Mouse (Mus musculus) heart, embryonic 13.5 days (tissue): ENCODE measurements around the gene Wdfy1. TPM values are rescaled to one million over a fixed set of nuclear protein-coding genes. Genes with fewer than 3 reads are reported as not detected.

Experiments
- ATAC-seq: fragments of 200-750 bp; cut with Nextera tagmentation; 2 replicates; pipeline ENCODE4 v1.8.0; 2017; ENCODE audit warnings: moderate TSS enrichment; ENCODE audit not compliant: insufficient number of reproducible peaks, low FRiP score, low TSS enrichment; ENCODE audit errors: extremely low read depth
- H3K27ac ChIP-seq: fragments of 300-500 bp; sonication (generic); replicated peaks from 2 replicates; pipeline ENCODE4 v1.5.1; 2015; ENCODE audit warnings: moderate library complexity, mild to moderate bottlenecking, inconsistent platforms
- H3K27me3 ChIP-seq: fragments of 300-500 bp; sonication (generic); replicated peaks from 2 replicates; pipeline ENCODE4 v1.6.1; 2015; ENCODE audit warnings: mild to moderate bottlenecking, inconsistent platforms
- H3K36me3 ChIP-seq: fragments of 300-500 bp; sonication (generic); 2 replicates; pipeline ENCODE4 v1.6.1; 2015; ENCODE audit warnings: mild to moderate bottlenecking, inconsistent platforms
- H3K4me1 ChIP-seq: fragments of 300-500 bp; sonication (generic); 2 replicates; pipeline ENCODE4 v1.6.1; 2015; ENCODE audit warnings: inconsistent platforms
- H3K4me2 ChIP-seq: fragments of 300-500 bp; sonication (generic); 2 replicates; pipeline ENCODE4 v1.6.1; 2015; ENCODE audit warnings: inconsistent platforms, mild to moderate bottlenecking, moderate library complexity
- H3K4me3 ChIP-seq: fragments of 300-500 bp; sonication (generic); 2 replicates; pipeline ENCODE4 v1.5.1; 2015; ENCODE audit warnings: moderate library complexity, mild to moderate bottlenecking, inconsistent platforms
- H3K9ac ChIP-seq: fragments of 300-500 bp; sonication (generic); 2 replicates; pipeline ENCODE4 v1.6.1; 2015; ENCODE audit warnings: inconsistent platforms, mild to moderate bottlenecking, moderate library complexity
- H3K9me3 ChIP-seq: fragments of 300-500 bp; sonication (generic); 2 replicates; pipeline ENCODE4 v1.6.1; 2016; ENCODE audit warnings: inconsistent platforms
- WGBS: fragments of 180-500 bp; shearing (Covaris S2); methylation state at CpG from one replicate; pipeline ENCODE4 v1.1.7; 2015; ENCODE audit warnings: mixed read lengths; 5-methylcytosine and 5-hydroxymethylcytosine counted together
- polyA plus RNA-seq: library from polyadenylated mRNA; unstranded; fragments of >200 nt; fragmentation: Nextera tagmentation; extraction: Ambion mirVana; gene quantifications from 2 replicates; pipeline ENCODE4 v1.2.1, GENCODE M21; 2015

The Wdfy1 gene
- 30.1 and 31.8 TPM in 2 replicates for polyA plus RNA-seq

DNA sequence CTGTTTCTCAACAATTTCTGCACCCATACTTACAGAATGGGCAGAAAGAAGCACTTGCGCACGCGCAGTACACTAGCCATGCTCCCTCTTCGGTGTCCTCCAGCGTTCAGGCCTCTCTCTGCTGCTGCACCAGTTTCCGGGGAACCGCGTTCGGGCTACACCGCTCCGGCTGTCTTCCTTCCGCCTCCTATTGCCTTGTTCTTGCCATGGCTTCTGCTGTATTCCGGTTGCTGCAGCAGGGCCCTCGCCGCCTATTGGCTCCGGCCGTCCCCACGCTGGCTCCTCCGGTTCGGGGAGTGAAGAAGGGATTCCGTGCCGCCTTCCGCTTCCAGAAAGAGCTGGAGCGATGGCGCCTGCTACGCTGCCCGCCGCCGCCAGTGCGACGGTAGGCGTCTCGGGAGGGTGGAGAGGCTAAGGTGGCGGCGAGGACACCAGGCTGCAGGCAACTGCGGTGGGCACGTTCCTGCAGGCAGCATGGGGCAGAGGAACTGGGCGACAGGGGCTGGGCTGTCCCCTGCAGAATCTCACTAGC, at the start of gene Wdfy1, which contains the start of gene Mrpl44:
Wdfy1 (minus strand) TSS at position 217 of the 532 bp plus-strand sequence.
Mrpl44 (plus strand) TSS at position 92 of the 532 bp plus-strand sequence.
- H3K27ac ChIP-seq: peak within 1 kb of the TSS; percentile 89
- peak within 1 kb of the TSS; percentile 78 for H3K4me2 ChIP-seq
- under 1% methylated on average over 38 of the region's 38 CpGs for WGBS
- peak; percentile 85 for ATAC-seq
- H3K36me3 ChIP-seq: peaks cover 33% of the 10 kb centered on the region
- peak within 1 kb of the TSS; percentile 91 for H3K9ac ChIP-seq
- peaks cover 13% of the 10 kb centered on the region for H3K4me1 ChIP-seq
- no peaks in the 10 kb centered on the region for H3K9me3 ChIP-seq
- H3K27me3 ChIP-seq: no peaks in the 10 kb centered on the region
- H3K4me3 ChIP-seq: peak within 1 kb of the TSS; percentile 83

DNA sequence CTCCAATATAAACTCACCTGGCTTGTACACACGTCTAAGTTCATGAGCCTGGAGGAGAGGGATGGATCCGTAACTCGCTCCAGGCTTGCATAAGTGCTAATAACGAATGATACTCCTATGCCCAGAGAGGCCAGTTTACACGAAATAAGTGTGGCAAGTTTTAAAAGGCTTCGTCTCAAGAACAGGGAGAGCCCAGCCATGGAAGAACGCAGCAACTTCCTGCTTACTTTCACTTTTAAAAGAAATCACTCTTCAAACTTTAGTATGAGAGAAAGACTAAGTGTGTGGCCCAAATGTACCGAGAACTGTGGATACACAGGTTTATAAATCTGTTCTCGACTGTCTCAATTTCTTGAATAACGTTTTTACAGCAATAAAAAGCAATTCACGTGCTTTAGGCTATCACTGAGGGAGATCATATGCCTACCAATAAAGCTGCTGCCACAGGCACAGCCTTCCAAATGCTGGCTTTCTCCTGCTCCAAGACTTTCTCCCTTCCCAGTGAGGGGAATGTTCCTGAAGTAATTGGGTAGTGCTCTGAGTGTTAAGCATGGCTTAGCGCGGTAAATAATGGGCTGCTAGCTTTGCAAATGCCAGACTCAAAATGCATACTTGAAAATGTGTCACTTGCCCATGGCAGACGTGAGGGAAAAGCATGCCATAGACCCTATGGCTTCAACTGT, 48.1 kb upstream of the Wdfy1 start:
- Histone ChIP-seq H3K9me3 (no peaks in the 10 kb centered on the region), H3K36me3 (peaks cover 13% of the 10 kb centered on the region), H3K4me1 (peaks cover 37% of the 10 kb centered on the region), H3K4me3 (no peak overlapping the region), H3K9ac (no peak overlapping the region), H3K27ac (peak overlapping the region; percentile 4; the same call in 1 of the 2 replicates), H3K27me3 (no peaks in the 10 kb centered on the region), H3K4me2 (peak overlapping the region; percentile 31)
- WGBS: 70% methylated on average over 14 of the region's 14 CpGs
- no peak for ATAC-seq

DNA sequence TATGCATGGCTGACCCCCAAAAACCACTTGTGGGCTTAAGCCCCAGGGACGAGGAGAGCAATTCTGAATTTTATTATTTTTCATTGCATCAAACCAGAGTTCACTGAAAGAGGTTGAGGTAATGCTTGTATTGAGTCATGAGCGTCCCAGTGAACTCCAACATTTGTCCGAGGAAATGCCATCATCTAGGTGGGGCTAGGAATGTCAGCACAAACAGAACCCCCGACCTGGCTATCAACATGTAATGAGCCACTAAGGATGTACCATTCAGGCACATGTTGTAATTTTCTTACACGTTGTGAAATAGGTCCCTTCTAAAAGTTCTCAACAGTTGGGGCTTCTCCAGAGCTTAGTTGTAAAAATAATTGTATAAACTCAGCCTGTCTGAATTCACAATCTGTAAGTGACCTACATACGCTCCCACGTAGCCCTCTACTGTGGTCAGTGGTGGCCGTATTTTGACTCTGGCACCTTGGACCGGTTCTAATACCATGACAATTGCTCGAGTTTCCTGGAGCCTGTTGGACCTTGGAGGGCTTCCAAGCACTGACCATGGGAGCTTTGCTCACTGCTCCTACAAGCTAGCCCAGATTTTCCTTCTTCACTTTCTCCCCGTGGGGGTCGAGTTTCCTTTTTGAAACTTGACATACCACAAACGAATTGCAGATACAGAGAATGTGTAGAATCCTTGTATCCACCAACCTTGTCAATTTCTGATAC, 47.0 kb upstream of the Wdfy1 start:
- peak overlapping the region; percentile 13; the same call in 1 of the 2 replicates for H3K27ac ChIP-seq

DNA sequence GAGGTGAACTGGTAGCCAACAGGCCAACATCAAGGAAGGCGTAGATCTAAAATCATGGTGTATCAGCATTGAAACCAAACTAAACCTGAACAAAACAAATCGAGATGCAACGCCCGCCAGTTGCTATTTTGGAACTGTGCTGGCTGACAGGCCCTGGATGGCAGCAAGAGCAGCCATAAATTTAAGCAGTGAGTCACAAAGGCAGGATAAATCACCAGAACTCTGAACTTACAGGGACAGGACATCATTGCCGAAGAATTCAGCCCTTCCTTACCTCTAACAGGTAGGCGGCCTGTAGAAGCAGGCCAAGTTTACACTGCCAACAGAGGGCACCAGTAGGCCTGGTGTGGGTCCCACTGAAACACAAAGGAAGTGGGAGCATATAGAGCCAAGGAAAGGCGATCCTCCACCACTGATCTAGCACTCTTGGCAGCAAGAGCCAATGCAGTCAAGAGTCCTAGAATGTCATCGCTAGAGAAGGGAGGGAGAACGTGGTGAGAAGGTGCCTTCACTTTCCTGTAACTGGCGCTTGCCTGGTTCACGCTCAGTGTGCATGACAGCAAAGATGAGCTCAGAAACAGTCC, 43.4 kb upstream of the Wdfy1 start:
- peaks cover 31% of the 10 kb centered on the region for H3K4me1 ChIP-seq
- H3K27ac ChIP-seq: peak overlapping the region; percentile 45
- no peak overlapping the region for H3K4me2 ChIP-seq
- peaks cover 36% of the 10 kb centered on the region for H3K36me3 ChIP-seq
- no peaks in the 10 kb centered on the region for H3K27me3 ChIP-seq
- H3K9ac ChIP-seq: no peak overlapping the region
- H3K4me3 ChIP-seq: no peak overlapping the region
- no peaks in the 10 kb centered on the region for H3K9me3 ChIP-seq
- WGBS: 79% methylated on average over 11 of the region's 11 CpGs
- no peak for ATAC-seq

More for the DNA sequence above, 47.0 kb upstream of the Wdfy1 start:
- no peaks in the 10 kb centered on the region for H3K27me3 ChIP-seq
- H3K36me3 ChIP-seq: peaks cover 13% of the 10 kb centered on the region
- H3K4me1 ChIP-seq: peaks cover 42% of the 10 kb centered on the region
- WGBS: 56% methylated on average over 13 of the region's 13 CpGs
- no peak overlapping the region for H3K4me3 ChIP-seq
- no peaks in the 10 kb centered on the region for H3K9me3 ChIP-seq
- ATAC-seq: no peak
- no peak overlapping the region for H3K9ac ChIP-seq
- peak overlapping the region; percentile 29 for H3K4me2 ChIP-seq

DNA sequence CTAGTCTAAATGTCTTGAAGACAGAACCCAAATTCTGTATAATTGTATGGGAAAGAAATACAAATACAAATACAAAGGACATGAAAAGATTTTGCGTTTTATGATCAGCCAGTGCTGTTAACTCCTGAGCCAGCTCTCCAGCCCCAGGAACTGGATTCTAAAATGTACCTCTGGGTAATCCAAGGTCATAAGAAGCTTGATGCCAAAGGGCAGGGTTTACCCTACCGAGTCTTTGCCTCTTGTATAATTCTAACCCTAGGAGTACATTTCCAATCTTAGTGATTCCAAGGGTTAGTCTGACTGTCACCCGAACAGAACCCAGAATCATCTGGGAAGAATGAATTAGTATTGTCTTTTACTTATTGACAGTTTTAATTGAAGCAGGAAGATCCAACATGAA, 39.5 kb upstream of the Wdfy1 start:
- 86% methylated on average over 3 of the region's 3 CpGs for WGBS
- H3K4me1 ChIP-seq: peaks cover 11% of the 10 kb centered on the region
- no peaks in the 10 kb centered on the region for H3K27me3 ChIP-seq
- peaks cover 54% of the 10 kb centered on the region for H3K36me3 ChIP-seq
- no peak overlapping the region for H3K9ac ChIP-seq
- H3K4me2 ChIP-seq: no peak overlapping the region
- no peak overlapping the region for H3K4me3 ChIP-seq
- no peak for ATAC-seq
- H3K9me3 ChIP-seq: no peaks in the 10 kb centered on the region
- H3K27ac ChIP-seq: no peak overlapping the region

DNA sequence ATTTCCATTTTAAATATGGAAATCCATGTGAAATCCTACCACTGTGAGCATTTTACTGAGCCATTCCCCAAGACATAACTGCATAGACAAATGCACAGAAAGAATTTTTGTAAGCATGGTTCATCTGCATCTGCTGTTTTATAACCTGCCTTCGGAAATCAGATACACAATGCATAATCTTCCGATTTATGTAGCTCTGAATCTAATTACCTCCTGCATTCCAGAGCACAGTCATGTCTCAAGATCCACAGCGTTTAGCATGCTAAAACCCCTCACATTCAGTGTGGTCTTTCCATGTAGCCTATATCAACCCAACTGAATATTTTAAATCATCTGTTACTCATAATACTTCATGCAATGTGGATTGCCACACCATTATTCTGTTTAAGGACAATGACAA, 33.5 kb upstream of the Wdfy1 start:
- no peaks in the 10 kb centered on the region for H3K9me3 ChIP-seq
- H3K4me2 ChIP-seq: no peak overlapping the region
- no peak overlapping the region for H3K27ac ChIP-seq
- no peaks in the 10 kb centered on the region for H3K27me3 ChIP-seq
- peaks cover 26% of the 10 kb centered on the region for H3K36me3 ChIP-seq
- ATAC-seq: no peak
- no peak overlapping the region for H3K4me3 ChIP-seq
- WGBS: 68% methylated on average over 3 of the region's 3 CpGs
- no peak overlapping the region for H3K9ac ChIP-seq
- H3K4me1 ChIP-seq: peaks cover 30% of the 10 kb centered on the region

DNA sequence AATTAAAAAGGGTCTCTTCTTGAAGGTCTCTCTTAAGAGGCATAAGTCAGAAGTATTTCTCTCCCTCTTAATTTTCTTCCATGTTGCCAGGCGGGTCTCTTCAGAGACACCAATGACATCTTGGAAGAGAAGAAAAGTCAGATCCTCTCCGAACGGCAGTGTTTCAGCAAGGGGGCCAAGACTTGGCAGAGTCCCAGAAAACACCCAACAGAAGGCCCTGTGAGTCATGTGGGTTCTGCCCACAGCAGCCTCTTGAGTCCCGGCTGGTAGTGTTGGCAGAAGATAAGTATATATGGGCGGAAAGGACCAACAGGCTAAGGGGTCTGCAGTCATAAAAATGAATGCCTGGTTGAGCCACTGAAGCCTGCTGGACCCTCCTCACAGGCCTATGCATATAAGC, 30.9 kb upstream of the Wdfy1 start:
- Histone ChIP-seq H3K9ac (no peak overlapping the region), H3K4me3 (no peak overlapping the region), H3K9me3 (no peaks in the 10 kb centered on the region), H3K4me1 (peaks cover 35% of the 10 kb centered on the region), H3K4me2 (no peak overlapping the region), H3K27ac (no peak overlapping the region), H3K27me3 (no peaks in the 10 kb centered on the region), H3K36me3 (peaks cover 9% of the 10 kb centered on the region; the same call in 1 of the 2 replicates)
- ATAC-seq: no peak
- whole genome bisulfite sequencing: 30% methylated on average over 5 of the region's 5 CpGs

DNA sequence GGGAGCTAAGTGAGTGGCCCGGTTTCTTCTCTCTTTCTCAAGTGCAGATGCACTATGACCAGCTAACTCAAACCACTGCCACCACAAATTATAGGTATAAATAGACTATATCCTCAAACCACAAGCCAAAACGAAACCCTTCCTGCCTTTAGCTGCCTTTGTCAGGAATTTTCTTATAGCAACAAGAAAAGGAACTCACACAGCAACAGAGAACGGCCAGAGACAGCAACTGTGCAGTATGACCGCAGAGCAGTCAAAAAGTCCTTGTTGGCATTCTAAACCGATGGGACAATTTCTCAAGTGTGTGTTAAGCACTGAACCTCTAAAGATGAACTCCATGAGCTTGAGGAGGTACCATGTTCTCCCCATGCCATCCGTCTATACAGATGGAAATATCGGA, 27.7 kb upstream of the Wdfy1 start:
- no peaks in the 10 kb centered on the region for H3K9me3 ChIP-seq
- no peak overlapping the region for H3K4me3 ChIP-seq
- ATAC-seq: no peak
- WGBS: 80% methylated on average over 7 of the region's 7 CpGs
- no peak overlapping the region for H3K27ac ChIP-seq
- H3K36me3 ChIP-seq: peaks cover 24% of the 10 kb centered on the region
- H3K27me3 ChIP-seq: no peaks in the 10 kb centered on the region
- no peak overlapping the region for H3K4me2 ChIP-seq
- no peak overlapping the region for H3K9ac ChIP-seq
- peaks cover 21% of the 10 kb centered on the region for H3K4me1 ChIP-seq

DNA sequence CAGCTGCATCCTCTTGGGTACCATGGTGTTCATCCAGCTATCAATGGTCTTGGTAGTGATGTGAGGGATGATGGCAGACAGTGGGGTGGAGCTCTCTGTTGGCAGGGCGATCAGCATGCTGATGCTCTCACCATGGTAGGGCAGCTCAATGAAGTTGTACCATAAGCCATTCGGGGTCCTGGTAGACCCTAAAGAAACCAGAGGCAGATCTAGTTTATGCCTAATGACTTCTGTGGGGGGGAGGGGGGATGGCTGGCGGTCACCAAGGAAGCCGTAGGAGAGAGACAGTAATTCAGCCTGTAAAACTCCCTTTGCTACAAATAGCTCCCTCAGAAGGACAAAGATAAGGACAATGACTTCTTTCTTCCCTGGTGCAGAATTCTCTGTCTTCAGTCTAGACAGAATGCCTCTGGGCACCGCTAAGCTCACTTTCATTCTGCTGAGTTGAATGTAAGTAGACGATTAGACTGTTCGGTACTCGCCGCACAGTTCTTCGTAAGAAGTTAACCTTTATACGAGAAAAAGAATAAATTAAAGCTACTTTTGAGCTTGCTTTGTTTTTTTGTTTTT, 27.0 kb upstream of the Wdfy1 start:
- H3K4me1 ChIP-seq: peaks cover 17% of the 10 kb centered on the region
- no peak overlapping the region for H3K9ac ChIP-seq
- H3K9me3 ChIP-seq: no peaks in the 10 kb centered on the region
- no peaks in the 10 kb centered on the region for H3K27me3 ChIP-seq
- WGBS: 60% methylated on average over 11 of the region's 11 CpGs
- peaks cover 27% of the 10 kb centered on the region for H3K36me3 ChIP-seq
- ATAC-seq: no peak
- H3K4me2 ChIP-seq: no peak overlapping the region
- no peak overlapping the region for H3K4me3 ChIP-seq
- no peak overlapping the region for H3K27ac ChIP-seq

DNA sequence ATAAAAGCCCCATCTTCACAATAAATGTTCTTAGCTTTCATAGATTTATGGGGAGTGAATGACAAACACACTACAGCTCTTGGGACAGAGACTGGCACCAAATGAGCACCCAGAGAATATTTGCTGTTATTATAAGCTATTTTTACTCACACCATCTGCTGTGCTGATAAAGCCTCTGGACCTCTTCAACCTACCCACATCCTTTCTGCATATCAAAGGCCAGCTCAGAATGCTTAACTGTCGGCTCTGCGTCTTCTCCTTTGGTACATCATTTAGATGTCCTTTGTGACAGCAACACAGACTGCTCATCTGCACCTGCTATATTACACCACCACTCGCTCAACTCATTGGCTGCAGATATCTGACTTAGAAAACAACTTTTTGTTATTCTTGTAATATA, 21.1 kb upstream of the Wdfy1 start:
- peaks cover 43% of the 10 kb centered on the region for H3K36me3 ChIP-seq
- H3K4me1 ChIP-seq: peaks cover 8% of the 10 kb centered on the region
- no peaks in the 10 kb centered on the region for H3K27me3 ChIP-seq
- no peaks in the 10 kb centered on the region for H3K9me3 ChIP-seq
- H3K27ac ChIP-seq: no peak overlapping the region
- H3K4me2 ChIP-seq: no peak overlapping the region
- H3K4me3 ChIP-seq: no peak overlapping the region
- WGBS: 49% methylated on average over 3 of the region's 3 CpGs
- no peak for ATAC-seq
- H3K9ac ChIP-seq: no peak overlapping the region
